Mouse (Mus musculus) kidney, adult 2 months (tissue): ENCODE results near the gene Tbc1d17.

Source experiments
- CTCF ChIP-seq: fragments of 200-500 bp; conservative IDR thresholded peaks from 2 replicates; pipeline ENCODE4 v1.5.1; 2011; ENCODE audit warnings: low read depth, mild to moderate bottlenecking, control low read depth, low read length, moderate library complexity, mixed read lengths; ENCODE audit not compliant: insufficient read depth, insufficient read length
- POLR2A ChIP-seq: fragments of 200-500 bp; IDR thresholded peaks from one replicate; pipeline ENCODE4 v1.6.1; 2011; ENCODE audit warnings: low read depth, low read length, control low read depth

DNA sequence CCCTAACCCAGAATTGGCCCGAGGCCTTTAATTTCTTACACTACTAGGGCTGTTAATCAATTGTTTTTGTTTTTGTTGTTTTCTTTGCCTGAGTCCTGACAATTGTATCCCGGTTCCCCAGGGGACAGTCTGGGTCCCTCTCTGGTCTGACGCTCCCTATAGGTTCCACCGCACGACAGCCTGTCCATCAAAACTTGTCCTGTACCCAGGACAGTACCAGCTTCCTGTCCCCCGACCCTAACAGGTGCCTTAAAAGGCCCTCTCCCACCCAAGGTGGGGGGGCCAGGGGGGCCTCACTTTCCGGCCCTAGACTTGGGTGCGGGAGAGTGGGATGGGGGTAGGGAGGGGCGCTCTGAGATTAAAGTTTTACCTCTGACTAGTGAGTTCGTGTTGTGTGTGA, 6.2 kb upstream of the Tbc1d17 start:
- TF ChIP-seq CTCF (no peak), POLR2A (no peak)
